Mouse (Mus musculus) limb, embryonic 10.5 days (tissue): Measurements from ENCODE around the gene Fzd2. TPM values are rescaled to one million over a fixed set of nuclear protein-coding genes. Genes with fewer than 3 reads are reported as not detected.

Source experiments
- DNase-seq: peaks from one replicate; pipeline ENCODE4 v3.0.0-alpha.2; 2017; ENCODE audit warnings: low spot score
- H3K27ac ChIP-seq: fragments of 300-500 bp; sonication (generic); 2 replicates; pipeline ENCODE4 v1.5.1; 2016; ENCODE audit warnings: mild to moderate bottlenecking
- H3K27me3 ChIP-seq: fragments of 300-500 bp; sonication (generic); 2 replicates; pipeline ENCODE4 v1.6.1; 2016; ENCODE audit warnings: low read depth, mild to moderate bottlenecking; ENCODE audit not compliant: poor library complexity, severe bottlenecking
- H3K36me3 ChIP-seq: fragments of 300-500 bp; sonication (generic); 2 replicates; pipeline ENCODE4 v1.6.1; 2016; ENCODE audit warnings: mild to moderate bottlenecking, moderate library complexity
- H3K4me1 ChIP-seq: fragments of 300-500 bp; sonication (generic); 2 replicates; pipeline ENCODE4 v1.6.1; 2016
- H3K4me3 ChIP-seq: fragments of 300-500 bp; sonication (generic); 2 replicates; pipeline ENCODE4 v1.5.1; 2016; ENCODE audit warnings: mild to moderate bottlenecking, moderate library complexity
- H3K9me3 ChIP-seq: fragments of 300-500 bp; sonication (generic); replicated peaks from 2 replicates; pipeline ENCODE4 v1.6.1; 2016; ENCODE audit warnings: mild to moderate bottlenecking
- WGBS: fragments of 180-500 bp; shearing (Covaris S2); methylation state at CpG from one replicate; pipeline ENCODE4 v1.1.7; 2016; 5-methylcytosine and 5-hydroxymethylcytosine counted together
- polyA plus RNA-seq: library from polyadenylated mRNA; unstranded; fragments of >200 nt; fragmentation: Nextera tagmentation; extraction: Ambion mirVana; gene quantifications from 2 replicates; pipeline ENCODE4 v1.2.1, GENCODE M21; 2016

Fzd2 gene
- polyA plus RNA-seq, 1 experiment from 2014 or later, result 59.8 TPM

- 83% methylated on average over 7 of the region's 7 CpGs for WGBS
- no peak for DNase-seq
- H3K4me1 ChIP-seq, result peaks cover 4% of the 10 kb centered on the region; the same call in 1 of the 2 replicates
- no peaks in the 10 kb centered on the region for H3K9me3 ChIP-seq
- H3K36me3 ChIP-seq, result no peaks in the 10 kb centered on the region
- no peaks in the 10 kb centered on the region for H3K27me3 ChIP-seq
- H3K27ac ChIP-seq, result no peak overlapping the region
- H3K4me3 ChIP-seq, result no peak overlapping the region
These were observed 35.3 kb upstream of the Fzd2 start for GRCm38 (mm10) chr11:102568756-102569377.

GRCm38 (mm10) chr11:102572866-102573663 is 31.1 kb upstream of the Fzd2 start:
- H3K9me3 ChIP-seq, result no peaks in the 10 kb centered on the region
- H3K36me3 ChIP-seq, result no peaks in the 10 kb centered on the region
- no peaks in the 10 kb centered on the region for H3K27me3 ChIP-seq
- H3K4me3 ChIP-seq, result peak overlapping the region; percentile 43
- peaks cover 13% of the 10 kb centered on the region for H3K4me1 ChIP-seq
- WGBS, result 15% methylated on average over 18 of the region's 18 CpGs
- peak; percentile 98 for DNase-seq
- peak overlapping the region; percentile 81 for H3K27ac ChIP-seq

GRCm38 (mm10) chr11:102575034-102575433 is 29.2 kb upstream of the Fzd2 start:
- Histone ChIP-seq H3K4me1 (peaks cover 32% of the 10 kb centered on the region), H3K36me3 (no peaks in the 10 kb centered on the region), H3K9me3 (no peaks in the 10 kb centered on the region), H3K27me3 (0 out of 2 replicates have a peak, but pooled peaks cover 3% of the 10 kb centered on the region), H3K4me3 (no peak overlapping the region), H3K27ac (no peak overlapping the region)
- WGBS, result 81% methylated on average over 1 of the region's 1 CpGs
- DNase-seq, result no peak

GRCm38 (mm10) chr11:102576050-102576754 is 28.0 kb upstream of the Fzd2 start:
- H3K9me3 ChIP-seq, result no peaks in the 10 kb centered on the region
- H3K27ac ChIP-seq, result no peak overlapping the region
- peaks cover 6% of the 10 kb centered on the region; the same call in 1 of the 2 replicates for H3K27me3 ChIP-seq
- no peak overlapping the region for H3K4me3 ChIP-seq
- no peaks in the 10 kb centered on the region for H3K36me3 ChIP-seq
- no peak for DNase-seq
- WGBS, result 70% methylated on average over 13 of the region's 13 CpGs
- peaks cover 36% of the 10 kb centered on the region for H3K4me1 ChIP-seq

GRCm38 (mm10) chr11:102578341-102579118 is 25.7 kb upstream of the Fzd2 start:
- Histone ChIP-seq H3K4me1 (peaks cover 50% of the 10 kb centered on the region), H3K27ac (peak overlapping the region; percentile 90), H3K4me3 (peak overlapping the region; percentile 51), H3K27me3 (peaks cover 26% of the 10 kb centered on the region), H3K36me3 (no peaks in the 10 kb centered on the region), H3K9me3 (no peaks in the 10 kb centered on the region)
- WGBS, result 12% methylated on average over 27 of the region's 27 CpGs
- peak; percentile 94 for DNase-seq

GRCm38 (mm10) chr11:102579165-102580033 is 24.8 kb upstream of the Fzd2 start, which contains the start of gene Gm11627:
Gm11627 (minus strand) TSS chr11:102579461.
- H3K36me3 ChIP-seq, result no peaks in the 10 kb centered on the region
- H3K4me3 ChIP-seq, result peak within 1 kb of the TSS; percentile 51
- 12% methylated on average over 23 of the region's 23 CpGs for WGBS
- DNase-seq, result peak; percentile 69
- H3K27ac ChIP-seq, result peak within 1 kb of the TSS; percentile 90
- H3K4me1 ChIP-seq, result peaks cover 50% of the 10 kb centered on the region
- H3K9me3 ChIP-seq, result no peaks in the 10 kb centered on the region
- peaks cover 26% of the 10 kb centered on the region for H3K27me3 ChIP-seq

- DNase-seq, result no peak
- 58% methylated on average over 3 of the region's 3 CpGs for WGBS
- H3K9me3 ChIP-seq, result no peaks in the 10 kb centered on the region
- H3K4me3 ChIP-seq, result peak overlapping the region; percentile 51
- no peaks in the 10 kb centered on the region for H3K36me3 ChIP-seq
- peaks cover 50% of the 10 kb centered on the region for H3K4me1 ChIP-seq
- H3K27me3 ChIP-seq, result peaks cover 26% of the 10 kb centered on the region
- H3K27ac ChIP-seq, result peak overlapping the region; percentile 90
These were observed 24.2 kb upstream of the Fzd2 start for GRCm38 (mm10) chr11:102580034-102580330.

GRCm38 (mm10) chr11:102581281-102582015 is 22.7 kb upstream of the Fzd2 start:
- Histone ChIP-seq H3K9me3 (no peaks in the 10 kb centered on the region), H3K36me3 (no peaks in the 10 kb centered on the region), H3K27ac (peak overlapping the region; percentile 56), H3K4me3 (peak overlapping the region; percentile 3; the same call in 1 of the 2 replicates), H3K27me3 (peaks cover 26% of the 10 kb centered on the region), H3K4me1 (peaks cover 50% of the 10 kb centered on the region)
- WGBS, result 32% methylated on average over 11 of the region's 11 CpGs
- DNase-seq, result no peak

GRCm38 (mm10) chr11:102582016-102582610 is 22.1 kb upstream of the Fzd2 start:
- Histone ChIP-seq H3K4me1 (peaks cover 48% of the 10 kb centered on the region), H3K27ac (peak overlapping the region; percentile 57), H3K36me3 (no peaks in the 10 kb centered on the region), H3K4me3 (no peak overlapping the region), H3K9me3 (no peaks in the 10 kb centered on the region), H3K27me3 (peaks cover 26% of the 10 kb centered on the region)
- 28% methylated on average over 13 of the region's 13 CpGs for WGBS
- no peak for DNase-seq

GRCm38 (mm10) chr11:102582736-102583135 is 21.5 kb upstream of the Fzd2 start:
- Histone ChIP-seq H3K4me3 (no peak overlapping the region), H3K4me1 (peaks cover 43% of the 10 kb centered on the region), H3K9me3 (no peaks in the 10 kb centered on the region), H3K27ac (peak overlapping the region; percentile 57; the same call in 1 of the 2 replicates), H3K27me3 (peaks cover 26% of the 10 kb centered on the region), H3K36me3 (no peaks in the 10 kb centered on the region)
- WGBS, result 13% methylated on average over 5 of the region's 5 CpGs
- DNase-seq, result no peak
